Mouse (Mus musculus) ovary, postnatal 14 days (tissue): Measurements from ENCODE around the gene Dnajc24.

ENCODE experiments used
- DNase-seq: peaks from one replicate; pipeline ENCODE4 v3.0.0; 2022; ENCODE audit warnings: low spot score

The Dnajc24 gene

DNA sequence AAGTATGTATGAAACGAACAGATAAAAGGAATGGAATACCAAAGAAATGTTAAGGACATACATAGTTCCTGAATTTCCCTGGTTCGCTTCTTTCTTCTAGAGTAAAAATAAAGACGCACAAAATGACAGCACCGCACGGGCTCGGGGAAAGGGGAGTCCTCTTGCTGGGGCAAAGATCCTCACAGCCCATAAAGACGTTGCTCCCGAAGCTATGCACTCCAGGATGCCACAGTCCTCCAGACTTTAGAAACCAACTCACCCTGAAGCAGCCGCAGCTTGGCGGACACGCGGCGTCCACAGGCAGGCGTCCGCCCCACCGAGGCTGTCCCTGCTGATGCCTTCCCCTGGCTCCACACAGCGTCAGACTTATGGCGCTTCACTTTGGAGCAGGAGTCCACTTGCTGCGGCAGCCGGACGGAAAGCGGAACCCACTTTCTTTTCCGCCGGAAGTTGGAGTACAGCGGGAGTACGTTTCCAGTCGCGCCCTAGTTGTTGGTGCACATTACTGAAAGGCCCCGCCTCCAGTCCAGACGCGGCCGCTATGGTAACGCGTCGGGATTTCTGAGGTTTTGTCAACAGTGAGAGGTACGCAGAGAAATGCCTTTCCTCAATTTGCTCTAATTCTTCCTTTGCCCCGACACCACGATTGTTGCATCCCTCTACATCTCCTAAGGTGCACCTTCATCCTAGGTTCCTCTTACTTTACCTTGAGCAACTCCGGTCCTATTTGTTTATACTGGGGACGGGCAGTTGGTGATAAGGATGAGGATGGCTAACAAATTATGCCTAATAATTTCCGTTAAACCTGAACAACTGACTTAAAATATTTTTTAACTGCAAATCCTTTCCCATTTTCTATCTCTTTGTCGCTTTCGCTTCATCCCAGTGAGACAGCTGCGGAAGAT is at the start of gene Dnajc24:
TSS of gene Dnajc24 (minus strand) at position 715 of the 905 bp plus-strand sequence.
- DNase-seq = peak; percentile 89

DNA sequence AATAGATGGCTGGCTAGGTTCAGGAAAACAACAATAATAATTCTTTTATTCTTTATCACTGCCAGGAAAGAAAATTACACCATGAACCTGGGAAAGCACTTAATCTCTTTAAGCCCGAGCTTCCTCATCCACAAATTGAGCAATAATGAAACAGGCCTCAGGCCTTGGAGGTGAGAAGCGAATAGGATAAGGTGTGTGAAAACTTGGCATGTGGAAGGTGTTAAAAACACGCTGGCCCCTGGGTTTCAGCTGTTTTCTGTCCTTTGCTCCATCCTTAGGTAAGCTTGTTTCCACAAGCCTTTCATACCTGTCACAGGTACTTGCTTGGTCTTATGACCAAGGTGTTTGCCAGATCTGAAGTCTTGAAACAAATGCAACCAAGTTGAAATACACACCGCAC is 43.3 kb upstream of the Dnajc24 start:
- no peak for DNase-seq

DNA sequence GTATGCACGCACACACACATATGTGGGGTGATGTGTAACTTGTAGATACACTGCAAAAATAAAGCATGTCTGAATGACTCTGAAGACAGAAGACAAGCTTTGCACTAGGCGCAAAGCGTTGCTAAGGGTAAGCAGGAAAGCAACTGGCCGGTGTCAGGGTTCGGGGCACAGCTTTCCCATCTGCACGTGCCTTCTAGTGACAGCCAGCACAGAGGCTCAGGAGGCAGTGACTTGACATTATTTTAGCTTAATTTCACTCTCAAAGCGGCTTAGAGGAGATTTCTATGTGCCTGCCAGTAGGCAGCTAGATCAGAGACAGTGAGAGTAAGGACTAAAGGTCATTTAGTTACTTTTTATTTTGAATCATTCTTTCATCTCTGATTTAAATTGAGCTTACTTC is 39.1 kb upstream of the Dnajc24 start:
- no peak for DNase-seq

DNA sequence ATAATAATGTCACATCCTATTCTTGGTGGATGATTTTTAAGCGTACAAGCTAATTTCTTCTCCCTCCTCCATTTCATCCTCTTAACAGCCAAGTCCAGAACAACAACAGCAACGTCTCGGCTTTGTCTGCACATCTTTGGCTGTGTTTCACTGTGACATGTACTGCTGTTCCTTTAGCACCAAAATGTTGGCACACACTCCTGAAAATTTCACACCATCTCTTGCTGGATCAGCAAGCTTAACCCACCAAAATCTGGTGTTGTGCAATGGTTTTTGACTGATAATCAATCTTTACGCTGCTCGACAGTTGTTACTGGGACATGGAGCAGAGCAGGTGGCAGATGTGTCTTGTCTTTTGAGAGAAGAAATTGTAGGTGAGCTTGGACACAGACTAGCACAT is 38.6 kb upstream of the Dnajc24 start:
- DNase-seq = no peak

DNA sequence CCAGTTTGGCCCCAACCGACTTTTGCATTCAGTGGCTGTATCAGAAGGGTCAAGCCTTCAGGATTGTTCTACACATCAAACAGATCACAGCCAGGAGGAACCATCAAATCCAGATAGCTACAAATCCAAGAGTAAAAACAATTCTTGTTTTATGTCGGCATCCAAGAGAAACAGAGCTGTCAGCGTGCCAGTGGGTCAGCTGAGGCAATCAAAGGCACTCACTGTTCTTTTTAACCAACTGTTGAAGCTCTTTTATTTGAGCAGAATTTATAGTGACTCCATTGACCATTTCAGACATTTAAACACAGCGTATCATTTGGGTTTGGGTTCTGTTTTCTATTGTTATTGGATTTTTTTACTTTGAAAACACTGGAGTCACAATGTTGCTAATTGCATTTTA is 34.9 kb upstream of the Dnajc24 start:
- DNase-seq = no peak

DNA sequence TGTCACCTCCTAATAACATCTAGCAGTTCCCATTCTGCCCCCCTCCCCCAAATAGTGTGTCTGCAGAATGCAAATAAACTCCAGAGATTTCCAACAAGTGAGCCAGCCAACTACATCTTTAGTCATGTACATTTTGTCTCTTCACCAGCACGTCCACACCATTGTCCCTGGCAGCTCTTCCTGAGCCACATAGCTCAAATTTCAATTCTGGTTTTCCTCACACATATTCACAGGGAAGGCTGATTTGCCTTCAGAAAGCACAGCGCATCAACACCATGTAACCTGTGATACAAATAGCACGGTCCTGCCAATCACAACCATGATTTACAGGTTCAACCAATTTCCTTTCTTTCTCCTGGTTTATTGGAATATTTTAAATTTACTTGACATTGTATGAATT is 21.5 kb upstream of the Dnajc24 start:
- DNase-seq = no peak

DNA sequence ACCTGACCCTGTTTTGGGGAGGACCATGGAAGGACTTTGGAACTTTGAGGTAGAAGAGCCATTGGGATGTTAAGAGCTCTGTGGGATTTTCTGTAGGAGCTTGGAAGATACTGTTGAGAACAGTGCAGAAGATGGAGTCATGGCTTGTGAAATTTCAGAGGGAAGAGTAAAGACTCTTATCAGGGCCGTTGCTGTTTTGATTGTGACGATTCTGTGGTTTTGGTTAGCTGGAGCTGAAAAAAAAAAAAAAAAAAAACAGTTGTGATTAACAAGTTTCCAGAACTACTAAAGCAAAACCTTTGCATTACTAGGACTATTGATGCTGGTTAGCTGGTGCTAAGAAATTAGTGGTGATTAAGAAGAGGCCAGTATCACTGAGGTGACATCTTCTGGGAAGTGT is 5.1 kb upstream of the Dnajc24 start:
- no peak for DNase-seq

DNA sequence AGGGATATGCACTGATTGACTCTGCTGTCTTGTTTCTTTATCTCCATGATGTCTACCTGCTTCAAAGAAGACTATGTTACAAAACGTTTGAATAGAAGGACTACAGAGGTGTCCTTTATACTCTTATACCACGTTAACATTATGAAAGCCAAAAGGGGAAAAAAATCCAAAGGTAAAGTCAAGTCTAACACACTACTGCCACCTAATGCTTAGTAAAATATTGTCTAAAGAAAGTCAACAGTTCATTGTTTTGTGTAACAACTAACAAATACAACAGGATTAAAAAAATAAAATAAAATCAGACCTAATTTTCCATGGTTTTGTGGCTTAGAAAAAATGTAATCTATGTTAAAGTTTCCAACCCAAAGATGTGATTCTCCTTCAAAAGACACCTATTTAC is 15.3 kb downstream of the Dnajc24 start:
- DNase-seq = no peak

DNA sequence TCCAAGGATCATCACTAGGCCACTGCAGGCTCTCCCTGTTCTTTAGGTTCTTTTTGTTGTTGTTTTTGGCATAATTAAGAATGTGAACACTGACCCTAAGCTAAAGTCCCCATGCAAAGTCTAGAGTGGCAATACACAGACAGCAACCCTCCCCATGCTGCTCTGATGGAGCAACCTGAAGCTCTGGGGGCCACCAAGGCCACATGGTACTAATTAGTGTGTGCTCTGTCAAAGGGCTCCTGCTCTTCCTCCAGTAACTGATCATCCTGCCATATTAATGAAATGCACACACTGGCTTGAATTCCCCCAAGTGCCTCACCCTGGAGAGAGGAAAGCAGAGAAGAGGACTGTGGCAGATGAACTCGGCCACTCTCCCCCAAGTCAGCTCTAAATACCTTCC is 16.2 kb downstream of the Dnajc24 start:
- no peak for DNase-seq

DNA sequence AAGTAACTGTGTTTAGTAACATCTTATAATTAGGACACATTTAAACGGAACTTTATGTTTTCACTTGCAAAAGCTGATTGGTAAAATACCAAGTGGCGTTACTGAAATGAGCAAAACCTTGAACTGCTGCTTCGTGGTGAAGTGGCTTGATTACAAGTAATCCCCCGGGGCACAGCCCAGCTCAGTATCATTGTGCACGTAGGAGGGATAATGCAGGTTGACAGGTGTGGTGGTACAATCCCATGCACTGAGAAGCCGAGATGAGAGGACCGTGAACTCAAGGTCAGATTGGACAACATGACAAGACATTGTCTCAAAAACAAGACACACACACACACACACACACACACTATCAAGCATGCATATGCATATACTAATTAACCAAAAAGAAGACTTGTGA is 18.1 kb downstream of the Dnajc24 start:
- DNase-seq = no peak

DNA sequence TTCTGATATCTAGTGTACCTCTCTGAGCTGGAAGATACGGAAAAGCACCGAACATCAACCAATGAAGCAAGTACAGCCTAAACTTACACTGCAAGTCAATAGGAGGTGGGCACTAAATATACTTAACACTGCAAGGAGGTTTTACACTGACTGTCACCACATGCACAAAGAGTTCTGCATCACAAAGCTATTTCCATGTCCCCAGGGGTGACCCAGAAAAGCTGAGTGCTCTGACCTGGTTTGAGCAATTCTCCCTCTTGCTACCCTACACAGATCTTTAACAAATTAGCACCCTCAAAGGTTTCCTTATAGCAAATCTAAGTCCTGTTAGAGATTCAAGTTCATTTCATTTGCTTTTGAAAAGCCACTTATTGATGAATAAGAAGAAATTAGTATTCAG is 25.3 kb downstream of the Dnajc24 start:
- DNase-seq = no peak

DNA sequence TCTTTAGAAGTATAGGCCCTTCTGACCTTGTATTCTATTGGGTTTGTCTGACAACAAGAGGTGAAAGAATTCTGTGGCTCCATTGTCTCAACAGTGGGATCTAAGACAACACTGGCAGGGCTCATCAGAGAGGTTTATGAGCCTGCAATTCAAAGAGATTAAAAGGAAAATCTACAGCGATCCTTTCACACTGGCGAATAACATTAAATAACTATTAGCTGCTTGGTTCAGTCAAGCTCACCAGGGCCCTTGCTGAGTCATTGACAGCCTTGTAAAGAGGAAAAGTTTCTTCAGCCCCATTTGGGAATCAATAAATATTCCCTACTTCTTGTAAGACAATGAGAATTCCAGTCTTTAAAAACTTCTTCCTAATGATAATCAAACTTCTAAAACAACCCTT is 29.4 kb downstream of the Dnajc24 start:
- no peak for DNase-seq

DNA sequence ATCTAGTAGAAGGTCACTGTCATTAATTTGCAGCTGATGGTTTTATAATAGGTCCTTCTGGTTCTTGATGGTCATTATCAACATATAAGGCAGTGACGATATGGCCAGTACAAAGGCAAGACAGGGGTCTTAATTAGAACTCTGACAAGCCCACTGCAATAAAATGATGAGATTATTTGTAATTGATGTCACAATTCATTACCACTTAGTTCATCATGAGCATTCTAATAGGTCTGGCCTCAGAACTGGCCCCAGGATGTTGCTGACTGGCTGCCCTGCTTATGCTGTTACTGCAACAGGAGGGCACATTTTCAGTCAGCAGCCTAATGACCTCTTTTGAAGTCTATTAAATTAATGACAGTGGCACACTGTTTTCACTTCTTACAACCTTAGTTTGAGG is 39.9 kb downstream of the Dnajc24 start:
- no peak for DNase-seq

DNA sequence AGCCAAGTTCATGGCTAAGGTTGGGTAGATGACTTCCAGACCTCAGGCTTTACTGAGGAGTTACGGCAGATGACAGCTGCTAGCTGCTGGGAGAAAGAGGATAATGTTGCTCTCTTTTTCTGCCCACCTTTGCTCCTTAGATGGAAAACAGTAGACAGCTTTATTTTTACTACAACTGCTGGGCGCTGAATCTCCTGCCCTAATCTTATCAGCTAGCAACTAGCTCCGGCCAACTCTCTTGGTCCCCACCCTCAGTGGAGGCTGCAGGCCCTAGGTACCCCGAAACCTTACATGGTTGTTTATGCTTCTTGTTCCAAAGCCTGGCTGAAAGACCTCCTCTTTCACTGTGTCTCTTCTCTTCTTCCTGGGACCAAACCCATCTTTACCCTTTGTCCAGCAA is 49.5 kb downstream of the Dnajc24 start:
- no peak for DNase-seq

DNA sequence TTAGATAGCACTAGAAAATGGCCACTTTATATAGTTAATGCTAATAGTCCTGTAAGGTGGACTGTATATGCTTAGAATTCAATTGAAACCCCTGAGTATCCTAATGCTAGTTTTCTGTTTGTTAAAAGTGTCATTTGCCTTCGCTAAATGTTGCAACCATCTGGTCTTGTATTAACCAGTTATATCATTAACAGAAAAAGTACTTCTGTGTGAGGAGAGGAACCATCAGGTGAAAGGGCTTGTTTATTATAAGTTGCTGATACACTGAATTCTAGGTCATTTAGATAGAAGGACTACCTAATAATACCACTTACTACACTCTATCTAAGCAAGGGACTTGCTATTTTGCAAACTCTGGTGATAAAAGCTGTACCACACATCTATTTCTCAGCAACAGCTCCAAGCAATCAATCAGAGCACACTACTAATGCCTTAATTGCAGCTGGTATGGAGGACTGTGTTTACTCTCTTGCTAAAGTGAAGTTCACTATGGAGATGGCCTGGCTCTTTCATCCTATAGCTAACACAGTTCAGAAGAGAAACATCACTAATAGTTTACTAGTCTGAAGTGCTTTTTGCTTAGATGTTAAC is 51.9 kb downstream of the Dnajc24 start:
- no peak for DNase-seq

DNA sequence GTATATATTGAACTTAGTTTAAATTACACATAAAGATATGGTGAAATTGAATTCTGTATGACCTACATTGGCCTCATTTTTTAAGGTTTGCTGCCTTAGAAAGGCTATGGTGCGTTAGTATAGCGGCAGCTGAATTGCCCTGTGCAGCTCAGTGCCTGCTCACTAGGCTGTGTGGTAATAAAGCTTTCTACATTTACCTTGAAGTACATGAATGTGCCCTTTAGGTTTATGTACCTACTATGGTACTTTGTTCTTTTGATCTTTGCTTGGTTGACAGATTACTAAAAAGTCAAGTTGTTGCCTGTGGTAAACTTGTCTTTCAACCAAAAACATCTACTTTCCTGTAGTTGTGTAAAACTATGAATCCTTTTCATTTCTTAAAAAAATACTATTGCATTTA is 53.2 kb downstream of the Dnajc24 start:
- DNase-seq = no peak

DNA sequence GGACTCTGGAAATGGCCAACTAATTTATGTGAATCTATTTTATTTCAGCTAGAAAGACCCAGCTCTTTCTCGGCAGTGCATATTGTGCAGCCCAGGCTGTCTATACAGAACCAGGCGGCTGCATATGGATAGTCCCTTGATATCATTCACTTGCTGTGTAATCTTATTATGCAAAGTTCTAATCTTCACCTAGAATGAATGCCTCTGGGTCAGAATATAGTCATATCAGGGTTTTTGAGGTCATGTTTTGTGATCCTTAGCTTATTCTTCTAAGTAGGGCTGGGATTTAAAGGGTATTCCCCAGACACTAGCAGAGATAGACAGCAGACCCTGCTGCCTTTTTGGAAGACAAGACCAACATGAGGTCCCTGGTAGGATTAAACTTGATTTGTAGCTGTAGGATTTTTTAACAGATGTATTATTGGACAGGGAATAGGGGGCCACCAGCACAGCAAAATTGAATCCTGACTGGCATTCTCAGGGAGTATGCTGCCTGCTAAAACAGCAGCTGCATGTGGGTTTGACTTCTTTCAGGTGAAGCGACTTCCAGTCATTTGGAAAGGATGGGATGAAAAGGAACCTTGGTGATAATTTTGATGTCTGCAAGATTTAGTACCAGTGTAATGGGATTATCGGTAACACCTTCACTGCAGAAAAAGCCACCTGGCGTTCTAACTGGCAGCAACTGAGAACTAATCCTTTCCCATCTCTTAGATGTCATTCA is 85.6 kb downstream of the Dnajc24 start:
- no peak for DNase-seq
